In genomic region chr8:6204051-6204745, GRCm38 (mm10) we compare ENCODE assay signal across 23 mouse cellular contexts.
DNase-seq lines count a peak whose midpoint lies in the region; ATAC-seq and TF ChIP-seq lines count a peak whose summit lies in the region.
"Had no signal": no experiment of that assay in that cellular context is flagged by ENCODE, and none has a peak within 500 bp of the region (broad histone marks: within the 10 kb centered on the region; RNA-seq: fewer than 3 reads in every experiment).

No protein-coding gene starts in this region.

- H3K9me3 ChIP-seq in hindbrain, embryonic 11.5 days (ENCODE audit: control insufficient read depth, low read length): no peaks in the 10 kb centered on the region
- H3K9me3 ChIP-seq in hindbrain, embryonic 10.5 days: no peaks in the 10 kb centered on the region
- no peaks in the 10 kb centered on the region for H3K9me3 ChIP-seq in midbrain, postnatal 0 days (ENCODE audit: low read length)
- H3K9me3 ChIP-seq in midbrain, embryonic 10.5 days (replicated peaks): no peaks in the 10 kb centered on the region
- no peaks in the 10 kb centered on the region for H3K9me3 ChIP-seq in forebrain, embryonic 13.5 days (replicated peaks)
- no peaks in the 10 kb centered on the region for H3K9me3 ChIP-seq in neural tube, embryonic 14.5 days (ENCODE audit: control insufficient read depth, low read length)
- H3K9me3 ChIP-seq: embryonic facial prominence, embryonic 13.5 days; heart, embryonic 10.5 days; limb, embryonic 15.5 days had no signal

- no peak overlapping the region for H3K27ac ChIP-seq in hindbrain, embryonic 11.5 days (ENCODE audit: low read depth, low read length)
- no peak overlapping the region for H3K27ac ChIP-seq in hindbrain, embryonic 10.5 days
- H3K27ac ChIP-seq in midbrain, postnatal 0 days (ENCODE audit: low read depth, low read length): no peak overlapping the region
- H3K27ac ChIP-seq in midbrain, embryonic 10.5 days (replicated peaks): no peak overlapping the region
- H3K27ac ChIP-seq in forebrain, embryonic 13.5 days: no peak overlapping the region
- no peak overlapping the region for H3K27ac ChIP-seq in neural tube, embryonic 14.5 days (ENCODE audit: low read depth, low read length)
- H3K27ac ChIP-seq: embryonic facial prominence, embryonic 13.5 days; heart, embryonic 10.5 days; kidney, postnatal 0 days; limb, embryonic 15.5 days; stomach, postnatal 0 days had no signal

- no peak overlapping the region for H3K4me3 ChIP-seq in hindbrain, embryonic 11.5 days (ENCODE audit: low read depth, low read length)
- H3K4me3 ChIP-seq in hindbrain, embryonic 10.5 days: no peak overlapping the region
- H3K4me3 ChIP-seq in midbrain, postnatal 0 days (ENCODE audit: low read depth, low read length): no peak overlapping the region
- no peak overlapping the region for H3K4me3 ChIP-seq in midbrain, embryonic 10.5 days
- H3K4me3 ChIP-seq in forebrain, embryonic 13.5 days: no peak overlapping the region
- H3K4me3 ChIP-seq in neural tube, embryonic 14.5 days (ENCODE audit: low read depth, low read length): no peak overlapping the region
- H3K4me3 ChIP-seq: embryonic facial prominence, embryonic 13.5 days; heart, embryonic 10.5 days; limb, embryonic 15.5 days had no signal

- no peaks in the 10 kb centered on the region for H3K27me3 ChIP-seq in hindbrain, embryonic 11.5 days (ENCODE audit: control insufficient read depth, insufficient read depth, low read length)
- no peaks in the 10 kb centered on the region for H3K27me3 ChIP-seq in hindbrain, embryonic 10.5 days (ENCODE audit: insufficient read depth, poor library complexity, severe bottlenecking)
- H3K27me3 ChIP-seq in midbrain, postnatal 0 days (ENCODE audit: insufficient read depth, low read length): no peaks in the 10 kb centered on the region
- no peaks in the 10 kb centered on the region for H3K27me3 ChIP-seq in midbrain, embryonic 10.5 days (ENCODE audit: low read depth, poor library complexity, severe bottlenecking)
- peaks cover under 1% of the 10 kb centered on the region; the same call in 1 of the 2 replicates for H3K27me3 ChIP-seq in forebrain, embryonic 13.5 days
- no peaks in the 10 kb centered on the region for H3K27me3 ChIP-seq in neural tube, embryonic 14.5 days (ENCODE audit: control insufficient read depth, insufficient read depth, low read length)
- H3K27me3 ChIP-seq: embryonic facial prominence, embryonic 13.5 days; limb, embryonic 15.5 days; Patski had no signal

- H3K4me1 ChIP-seq in hindbrain, embryonic 11.5 days (replicated peaks; ENCODE audit: control insufficient read depth, insufficient read depth, low read length): no peaks in the 10 kb centered on the region
- H3K4me1 ChIP-seq in hindbrain, embryonic 10.5 days (replicated peaks): peaks cover 6% of the 10 kb centered on the region
- H3K4me1 ChIP-seq in midbrain, postnatal 0 days (ENCODE audit: insufficient read depth, low read length): no peaks in the 10 kb centered on the region
- peaks cover 7% of the 10 kb centered on the region; the same call in 1 of the 2 replicates for H3K4me1 ChIP-seq in midbrain, embryonic 10.5 days
- H3K4me1 ChIP-seq in forebrain, embryonic 13.5 days: peaks cover 7% of the 10 kb centered on the region
- H3K4me1 ChIP-seq in neural tube, embryonic 14.5 days (ENCODE audit: control insufficient read depth, insufficient read depth, low read length): no peaks in the 10 kb centered on the region
- H3K4me1 ChIP-seq: heart, embryonic 10.5 days; limb, embryonic 15.5 days had no signal

- no peak overlapping the region for H3K9ac ChIP-seq in hindbrain, embryonic 11.5 days (ENCODE audit: low read depth, low read length)
- no peak overlapping the region for H3K9ac ChIP-seq in midbrain, postnatal 0 days (replicated peaks; ENCODE audit: low read length, poor library complexity, severe bottlenecking)
- no peak overlapping the region for H3K9ac ChIP-seq in forebrain, embryonic 13.5 days
- H3K9ac ChIP-seq in neural tube, embryonic 14.5 days (replicated peaks; ENCODE audit: low read depth, low read length): no peak overlapping the region
- H3K9ac ChIP-seq: embryonic facial prominence, embryonic 13.5 days; limb, embryonic 15.5 days had no signal

- 69% methylated on average over 3 of the region's 3 CpGs for WGBS in hindbrain, embryonic 11.5 days
- WGBS in hindbrain, embryonic 10.5 days: 81% methylated on average over 3 of the region's 3 CpGs
- 46% methylated on average over 3 of the region's 3 CpGs for WGBS in midbrain, postnatal 0 days
- WGBS in midbrain, embryonic 10.5 days: 83% methylated on average over 3 of the region's 3 CpGs
- WGBS in forebrain, embryonic 13.5 days: 16% methylated on average over 3 of the region's 3 CpGs
- WGBS in neural tube, embryonic 14.5 days: 35% methylated on average over 3 of the region's 3 CpGs

- H3K4me2 ChIP-seq in hindbrain, embryonic 11.5 days (replicated peaks; ENCODE audit: low read depth, low read length): no peak overlapping the region
- no peak overlapping the region for H3K4me2 ChIP-seq in midbrain, postnatal 0 days (ENCODE audit: low read depth, low read length, poor library complexity, severe bottlenecking)
- H3K4me2 ChIP-seq in forebrain, embryonic 13.5 days: no peak overlapping the region
- H3K4me2 ChIP-seq in neural tube, embryonic 14.5 days (ENCODE audit: low read depth, low read length): no peak overlapping the region
- H3K4me2 ChIP-seq: embryonic facial prominence, embryonic 13.5 days; limb, embryonic 15.5 days had no signal

- no peaks in the 10 kb centered on the region for H3K36me3 ChIP-seq in hindbrain, embryonic 11.5 days (ENCODE audit: control insufficient read depth, insufficient read depth, low read length)
- H3K36me3 ChIP-seq in hindbrain, embryonic 10.5 days: no peaks in the 10 kb centered on the region
- H3K36me3 ChIP-seq in midbrain, postnatal 0 days (ENCODE audit: insufficient read depth, low read length): no peaks in the 10 kb centered on the region
- no peaks in the 10 kb centered on the region for H3K36me3 ChIP-seq in midbrain, embryonic 10.5 days
- no peaks in the 10 kb centered on the region for H3K36me3 ChIP-seq in forebrain, embryonic 13.5 days (ENCODE audit: poor library complexity, severe bottlenecking)
- no peaks in the 10 kb centered on the region for H3K36me3 ChIP-seq in neural tube, embryonic 14.5 days (ENCODE audit: control insufficient read depth, insufficient read depth, low read length)
- H3K36me3 ChIP-seq: embryonic facial prominence, embryonic 13.5 days; heart, embryonic 10.5 days; limb, embryonic 15.5 days had no signal

- TF ChIP-seq CTCF in midbrain, postnatal 0 days (IDR thresholded peaks at IDR 0.05): no peak

- no peak for ATAC-seq in hindbrain, embryonic 11.5 days (ENCODE audit: low FRiP score)
- no peak for ATAC-seq in midbrain, postnatal 0 days (ENCODE audit: low FRiP score)
- peak; percentile 74 for ATAC-seq in forebrain, embryonic 13.5 days
- peak; percentile 86 for ATAC-seq in neural tube, embryonic 14.5 days (ENCODE audit: low read depth)
- ATAC-seq: Patski had no signal

- DNase-seq in hindbrain, embryonic 11.5 days (ENCODE audit: low spot score): peak; percentile 2
- no peak for DNase-seq in hindbrain, embryonic 10.5 days (ENCODE audit: low spot score)
- peak; percentile 0 for DNase-seq in midbrain, postnatal 0 days (ENCODE audit: low spot score)
- DNase-seq in midbrain, embryonic 10.5 days (ENCODE audit: low spot score): no peak
- DNase-seq in spleen, postnatal 36 days (ENCODE audit: low spot score in 2 of 2): no peak
- no peak for DNase-seq in urinary bladder, adult 18-20 months (ENCODE audit: low spot score in 2 of 2)
- DNase-seq: adrenal gland, adult 2 months; cerebellum, adult 18-20 months; cerebellum, postnatal 25 days; heart, postnatal 4 days; kidney, adult 2 months; left cerebral cortex, postnatal 4 days; lung, postnatal 4 days; right cerebral cortex, adult 18-20 months; thymus, adult 2 months had no signal

Comparison
In these comparisons a context has a peak if more than half of its experiments do, and no peak if none do; other contexts are left out.
1. DNase-seq: peak in hindbrain, embryonic 11.5 days (single experiment) and midbrain, postnatal 0 days (single experiment); none in hindbrain, embryonic 10.5 days (single experiment), midbrain, embryonic 10.5 days (single experiment), spleen, postnatal 36 days (0 of 2) and urinary bladder, adult 18-20 months (0 of 2).
2. ATAC-seq: peak in forebrain, embryonic 13.5 days (single experiment) and neural tube, embryonic 14.5 days (single experiment); none in hindbrain, embryonic 11.5 days (single experiment) and midbrain, postnatal 0 days (single experiment).